Mouse (Mus musculus): ENCODE measurements around the gene Zdhhc1.

GRCm38 (mm10) chr8:105495350-105496302 is 1.1 kb downstream of the Zdhhc1 start:
- TF ChIP-seq CTCF (IDR thresholded peaks at IDR 0.05; ENCODE audit: control insufficient read depth, insufficient read depth, low read length): no peak
- no peak for TF ChIP-seq POLR2A (IDR thresholded peaks at IDR 0.05; ENCODE audit: borderline replicate concordance, control insufficient read depth, low read depth, low read length)

Measured in bone marrow, adult 2 months (tissue).